Mouse (Mus musculus): ENCODE measurements around the gene Gxylt2. TPM values are rescaled to one million over a fixed set of nuclear protein-coding genes. Genes with fewer than 3 reads are reported as not detected.

Gxylt2 gene
- polyA plus RNA-seq, 1 experiment from 2014 or later, result 0.01 TPM

DNA sequence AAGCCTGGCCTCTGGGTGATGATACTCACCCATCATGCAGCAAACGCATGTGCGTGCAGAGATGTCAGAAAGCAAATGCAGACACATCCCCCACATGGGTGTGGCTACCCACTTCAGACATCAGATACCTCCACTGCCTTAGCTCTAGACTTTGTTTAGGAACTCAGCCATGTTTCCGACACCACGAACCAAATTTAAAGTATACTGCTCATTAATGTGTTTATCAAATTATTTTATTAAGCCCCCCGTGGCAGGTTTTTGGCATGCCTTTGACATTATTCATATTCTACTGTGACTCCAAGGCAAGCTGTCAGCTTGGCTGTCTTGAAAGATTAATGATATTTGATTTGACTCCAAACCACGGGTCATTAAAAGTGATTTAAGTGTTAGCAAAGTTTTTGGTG lies 15.6 kb downstream of the Gxylt2 start:
- TF ChIP-seq EP300 (IDR thresholded peaks at IDR 0.05; ENCODE audit: low read depth) (no peak), CTCF (IDR thresholded peaks at IDR 0.05; ENCODE audit: low read depth) (no peak)
- H3K9ac ChIP-seq (replicated peaks), result no peak overlapping the region
- 64% methylated on average over 6 of the region's 6 CpGs for WGBS (ENCODE audit: insufficient replicate concordance)
- no peak overlapping the region for H3K4me3 ChIP-seq (ENCODE audit: low read depth, low read length)
- no peak overlapping the region for H3K27ac ChIP-seq (ENCODE audit: low read depth)
- no peak overlapping the region for H3K4me2 ChIP-seq (ENCODE audit: low read depth, low read length)
- no peak for DNase-seq
- H3K9me3 ChIP-seq (ENCODE audit: low read length), result no peaks in the 10 kb centered on the region
- no peak for ATAC-seq
- no peaks in the 10 kb centered on the region for H3K36me3 ChIP-seq (replicated peaks; ENCODE audit: insufficient read depth, low read length)
- H3K4me1 ChIP-seq (ENCODE audit: insufficient read depth), result no peaks in the 10 kb centered on the region
- no peaks in the 10 kb centered on the region for H3K27me3 ChIP-seq (ENCODE audit: insufficient read depth, low read length)

DNA sequence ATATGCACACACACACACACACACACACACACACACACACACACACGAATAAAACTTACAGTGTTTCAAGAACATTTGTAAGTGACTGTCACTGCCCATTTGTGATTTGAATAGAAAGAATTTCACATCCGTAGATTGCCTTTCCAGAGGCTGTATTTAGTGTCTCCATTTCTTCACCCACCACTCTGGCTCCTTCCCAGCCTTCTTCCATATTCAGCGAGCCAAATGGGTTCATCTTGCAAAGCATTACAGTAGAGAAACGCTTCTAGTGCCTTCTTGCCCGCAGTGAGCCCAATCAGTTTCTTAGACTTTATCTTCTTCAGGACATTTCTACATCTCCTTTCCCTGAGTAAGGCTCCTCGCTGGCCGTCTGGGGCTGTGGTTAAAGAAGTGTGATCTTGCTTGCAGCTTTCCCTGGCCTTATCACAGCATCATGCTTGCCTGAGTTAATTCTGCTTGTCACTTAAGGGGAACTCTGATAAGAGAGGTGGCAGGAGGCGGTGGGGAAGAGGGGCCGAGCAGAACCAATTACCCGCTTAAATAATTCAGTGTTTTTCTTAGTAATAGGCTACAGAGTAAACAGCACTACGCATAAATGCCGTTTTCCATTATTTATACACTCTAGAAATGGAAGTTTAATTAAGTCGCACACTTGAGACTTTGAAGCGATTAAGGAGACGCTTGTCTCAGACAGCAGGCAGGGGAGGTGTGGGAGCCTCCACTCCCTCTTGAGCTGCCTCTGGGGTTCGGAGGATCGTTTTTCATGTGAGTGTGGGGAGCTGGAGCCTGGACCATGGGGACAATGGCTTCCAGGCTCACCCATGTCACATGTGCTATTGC lies 16.6 kb downstream of the Gxylt2 start:
- WGBS (ENCODE audit: insufficient replicate concordance), result 27% methylated on average over 17 of the region's 17 CpGs
- H3K4me3 ChIP-seq (ENCODE audit: low read depth, low read length), result no peak overlapping the region
- no peak for TF ChIP-seq CTCF (IDR thresholded peaks at IDR 0.05; ENCODE audit: low read depth)
- no peak for TF ChIP-seq EP300 (IDR thresholded peaks at IDR 0.05; ENCODE audit: low read depth)

DNA sequence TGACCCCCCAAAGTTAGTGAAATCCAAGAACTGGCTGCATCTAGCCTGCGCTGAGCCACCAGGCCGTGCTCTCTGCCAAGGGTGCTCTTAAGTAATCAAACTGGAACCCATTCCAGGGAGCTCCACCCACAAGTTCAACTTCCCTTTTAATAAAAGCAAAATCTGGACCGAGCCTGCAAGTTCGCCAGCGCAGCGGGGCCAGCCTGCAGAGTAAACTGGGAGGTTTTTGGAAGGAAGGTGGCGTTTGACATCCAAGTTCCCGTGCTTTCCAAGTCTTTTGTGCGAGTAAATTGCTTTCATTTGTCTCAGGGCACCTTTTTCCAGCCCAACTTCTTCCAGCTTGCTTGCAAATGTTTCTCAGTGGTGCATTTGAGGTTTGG lies 27.5 kb downstream of the Gxylt2 start:
- 67% methylated on average over 9 of the region's 9 CpGs for WGBS (ENCODE audit: insufficient replicate concordance)
- H3K36me3 ChIP-seq (replicated peaks; ENCODE audit: insufficient read depth, low read length), result no peaks in the 10 kb centered on the region
- no peaks in the 10 kb centered on the region for H3K27me3 ChIP-seq (ENCODE audit: insufficient read depth, low read length)
- ATAC-seq (no peak), DNase-seq (no peak)
- no peaks in the 10 kb centered on the region for H3K4me1 ChIP-seq (ENCODE audit: insufficient read depth)
- no peak overlapping the region for H3K9ac ChIP-seq (replicated peaks)
- TF ChIP-seq CTCF (IDR thresholded peaks at IDR 0.05; ENCODE audit: low read depth) (no peak), EP300 (IDR thresholded peaks at IDR 0.05; ENCODE audit: low read depth) (no peak)
- H3K27ac ChIP-seq (ENCODE audit: low read depth), result no peak overlapping the region
- no peaks in the 10 kb centered on the region for H3K9me3 ChIP-seq (ENCODE audit: low read length)
- H3K4me3 ChIP-seq (ENCODE audit: low read depth, low read length), result no peak overlapping the region
- no peak overlapping the region for H3K4me2 ChIP-seq (ENCODE audit: low read depth, low read length)

More for the DNA sequence above, 16.6 kb downstream of the Gxylt2 start:
- no peaks in the 10 kb centered on the region for H3K36me3 ChIP-seq (replicated peaks; ENCODE audit: insufficient read depth, low read length)
- no peaks in the 10 kb centered on the region for H3K4me1 ChIP-seq (ENCODE audit: insufficient read depth)
- DNase-seq, result no peak
- H3K9me3 ChIP-seq (ENCODE audit: low read length), result no peaks in the 10 kb centered on the region
- H3K27ac ChIP-seq (ENCODE audit: low read depth), result no peak overlapping the region
- ATAC-seq, result no peak
- H3K9ac ChIP-seq (replicated peaks), result no peak overlapping the region
- H3K27me3 ChIP-seq (ENCODE audit: insufficient read depth, low read length), result no peaks in the 10 kb centered on the region
- no peak overlapping the region for H3K4me2 ChIP-seq (ENCODE audit: low read depth, low read length)

DNA sequence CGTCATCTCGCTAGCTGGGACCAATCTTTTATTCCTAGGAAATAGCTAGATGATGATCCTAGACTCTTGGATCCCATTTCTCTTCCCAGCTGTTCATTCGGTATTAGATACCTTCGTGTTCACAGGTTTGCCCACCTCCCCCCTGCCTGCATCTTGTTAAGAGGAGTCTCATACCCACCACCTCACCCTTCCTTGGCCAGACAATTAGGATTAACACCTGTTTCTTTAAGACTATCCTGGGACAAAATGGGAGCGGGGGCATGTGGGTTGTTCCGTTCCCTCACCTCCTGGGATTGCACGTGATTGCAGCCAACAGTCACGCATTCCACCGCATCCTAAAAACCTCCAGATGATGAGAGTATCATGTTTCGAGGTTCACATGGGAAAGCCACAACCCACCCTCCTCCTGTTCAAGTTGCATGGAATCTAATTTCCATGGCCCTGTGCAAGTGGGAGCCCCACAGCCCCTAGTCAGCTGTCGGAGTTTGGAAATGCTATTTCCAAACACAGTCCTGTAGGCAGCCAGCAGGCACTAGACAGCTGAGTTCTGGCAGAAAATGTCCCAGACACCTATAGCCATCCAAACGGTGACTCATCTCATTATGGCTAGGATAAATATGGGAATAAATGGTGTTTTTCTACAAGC lies 28.0 kb downstream of the Gxylt2 start:
- Histone ChIP-seq H3K9ac (replicated peaks) (no peak overlapping the region), H3K4me3 (ENCODE audit: low read depth, low read length) (no peak overlapping the region), H3K9me3 (ENCODE audit: low read length) (no peaks in the 10 kb centered on the region), H3K27me3 (ENCODE audit: insufficient read depth, low read length) (no peaks in the 10 kb centered on the region), H3K27ac (ENCODE audit: low read depth) (no peak overlapping the region), H3K4me1 (ENCODE audit: insufficient read depth) (no peaks in the 10 kb centered on the region), H3K36me3 (replicated peaks; ENCODE audit: insufficient read depth, low read length) (no peaks in the 10 kb centered on the region), H3K4me2 (ENCODE audit: low read depth, low read length) (no peak overlapping the region)
- 76% methylated on average over 12 of the region's 12 CpGs for WGBS (ENCODE audit: insufficient replicate concordance)
- DNase-seq (no peak), ATAC-seq (no peak)
- TF ChIP-seq CTCF (IDR thresholded peaks at IDR 0.05; ENCODE audit: low read depth) (no peak), EP300 (IDR thresholded peaks at IDR 0.05; ENCODE audit: low read depth) (no peak)

DNA sequence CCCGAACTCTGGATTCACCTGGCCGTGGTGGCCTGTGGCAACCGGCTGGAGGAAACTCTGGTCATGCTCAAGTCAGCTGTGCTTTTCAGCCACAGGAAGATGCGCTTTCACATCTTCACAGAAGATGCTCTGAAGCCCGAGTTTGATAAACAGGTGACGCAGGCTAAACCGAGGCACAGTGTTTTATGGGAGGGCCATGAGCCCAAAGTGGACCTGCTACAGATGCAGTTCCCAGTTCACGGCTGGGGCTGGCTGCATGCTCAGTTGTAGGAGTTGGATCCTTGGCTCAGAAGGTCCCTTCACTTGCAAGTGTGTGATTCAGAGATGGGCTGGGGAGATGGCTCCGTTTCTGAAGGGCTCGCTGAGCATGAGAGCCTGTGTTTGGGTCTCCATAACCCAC lies 28.7 kb downstream of the Gxylt2 start:
- H3K9ac ChIP-seq (replicated peaks), result no peak overlapping the region
- H3K36me3 ChIP-seq (replicated peaks; ENCODE audit: insufficient read depth, low read length), result no peaks in the 10 kb centered on the region
- H3K27me3 ChIP-seq (ENCODE audit: insufficient read depth, low read length), result no peaks in the 10 kb centered on the region
- no peak overlapping the region for H3K27ac ChIP-seq (ENCODE audit: low read depth)
- 81% methylated on average over 10 of the region's 10 CpGs for WGBS (ENCODE audit: insufficient replicate concordance)
- no peak overlapping the region for H3K4me3 ChIP-seq (ENCODE audit: low read depth, low read length)
- ATAC-seq (no peak), DNase-seq (no peak)
- no peak overlapping the region for H3K4me2 ChIP-seq (ENCODE audit: low read depth, low read length)
- no peaks in the 10 kb centered on the region for H3K4me1 ChIP-seq (ENCODE audit: insufficient read depth)
- TF ChIP-seq CTCF (IDR thresholded peaks at IDR 0.05; ENCODE audit: low read depth), result no peak
- no peaks in the 10 kb centered on the region for H3K9me3 ChIP-seq (ENCODE audit: low read length)

DNA sequence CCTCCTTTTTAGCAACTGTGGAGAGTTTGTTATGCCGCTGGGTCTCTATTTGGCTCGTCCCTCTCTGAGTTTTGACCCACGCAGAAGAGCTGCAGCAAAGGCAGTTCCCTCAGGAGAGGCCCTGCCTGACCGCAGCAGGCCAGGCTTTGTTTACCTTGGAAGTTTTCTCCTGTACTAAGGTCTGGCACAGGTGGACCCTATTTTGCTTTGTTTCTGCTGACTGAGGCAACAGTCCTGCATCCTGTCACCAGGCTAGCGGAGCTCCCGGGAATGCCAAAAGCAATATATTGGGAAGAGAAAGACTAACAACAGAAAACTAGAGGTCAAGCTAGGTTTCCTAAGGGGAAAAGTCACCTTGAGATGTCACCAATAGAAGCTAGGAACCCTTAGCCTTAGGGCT lies 29.8 kb downstream of the Gxylt2 start:
- H3K9ac ChIP-seq (replicated peaks), result no peak overlapping the region
- H3K36me3 ChIP-seq (replicated peaks; ENCODE audit: insufficient read depth, low read length), result no peaks in the 10 kb centered on the region
- 65% methylated on average over 6 of the region's 6 CpGs for WGBS (ENCODE audit: insufficient replicate concordance)
- TF ChIP-seq EP300 (IDR thresholded peaks at IDR 0.05; ENCODE audit: low read depth), result no peak
- TF ChIP-seq CTCF (IDR thresholded peaks at IDR 0.05; ENCODE audit: low read depth), result no peak
- H3K4me1 ChIP-seq (ENCODE audit: insufficient read depth), result no peaks in the 10 kb centered on the region
- H3K27ac ChIP-seq (ENCODE audit: low read depth), result no peak overlapping the region
- no peak overlapping the region for H3K4me2 ChIP-seq (ENCODE audit: low read depth, low read length)
- H3K27me3 ChIP-seq (ENCODE audit: insufficient read depth, low read length), result no peaks in the 10 kb centered on the region
- no peaks in the 10 kb centered on the region for H3K9me3 ChIP-seq (ENCODE audit: low read length)
- DNase-seq (no peak), ATAC-seq (no peak)
- no peak overlapping the region for H3K4me3 ChIP-seq (ENCODE audit: low read depth, low read length)
